Mouse (Mus musculus) frontal cortex, postnatal 25 days (tissue): ENCODE measurements around the gene Klhl3.

Source experiments
- DNase-seq, 2 experiments: peaks; one replicate each; pipeline ENCODE4 v3.0.0; 2022; ENCODE audit warnings: low spot score in 2 of 2

Gene Klhl3

GRCm38 (mm10) chr13:58023726-58024453 is 89.5 kb downstream of the Klhl3 start:
- DNase-seq = no peak

GRCm38 (mm10) chr13:58023001-58023560 is 90.3 kb downstream of the Klhl3 start:
- DNase-seq = no peak

- no peak for DNase-seq
Observed at GRCm38 (mm10) chr13:58020428-58020827, 93.0 kb downstream of the Klhl3 start.

- no peak for DNase-seq
Observed at GRCm38 (mm10) chr13:58017298-58017697, 96.1 kb downstream of the Klhl3 start.

- peak; percentile 39 to 49 for DNase-seq
Observed at GRCm38 (mm10) chr13:58012067-58012925, 101.1 kb downstream of the Klhl3 start.

GRCm38 (mm10) chr13:58011526-58011925 is 101.9 kb downstream of the Klhl3 start:
- DNase-seq = no peak

GRCm38 (mm10) chr13:58010416-58010815 is 103.0 kb downstream of the Klhl3 start:
- no peak for DNase-seq

GRCm38 (mm10) chr13:58009275-58009674 is 104.1 kb downstream of the Klhl3 start:
- DNase-seq = no peak

- no peak for DNase-seq
Observed at GRCm38 (mm10) chr13:58008038-58008364, 105.4 kb downstream of the Klhl3 start.

- DNase-seq = no peak
Observed at GRCm38 (mm10) chr13:58007256-58008037, 105.9 kb downstream of the Klhl3 start.

- DNase-seq = no peak
Observed at GRCm38 (mm10) chr13:58001792-58002191, 111.6 kb downstream of the Klhl3 start.

- no peak for DNase-seq
Observed at GRCm38 (mm10) chr13:57996536-57996935, 116.9 kb downstream of the Klhl3 start.

GRCm38 (mm10) chr13:57995864-57996263 is 117.5 kb downstream of the Klhl3 start:
- no peak for DNase-seq

GRCm38 (mm10) chr13:57984637-57985036 is 128.8 kb downstream of the Klhl3 start:
- no peak for DNase-seq

GRCm38 (mm10) chr13:57984163-57984562 is 129.2 kb downstream of the Klhl3 start:
- DNase-seq = no peak

GRCm38 (mm10) chr13:57983330-57983729 is 130.1 kb downstream of the Klhl3 start:
- DNase-seq = no peak

GRCm38 (mm10) chr13:57982904-57983303 is 130.5 kb downstream of the Klhl3 start:
- peak in 1 of 2 experiments; percentile 29 for DNase-seq

GRCm38 (mm10) chr13:57980679-57981078 is 132.7 kb downstream of the Klhl3 start:
- no peak for DNase-seq

- DNase-seq = no peak
Observed at GRCm38 (mm10) chr13:57980071-57980470, 133.3 kb downstream of the Klhl3 start.

GRCm38 (mm10) chr13:57978931-57979330 is 134.5 kb downstream of the Klhl3 start:
- no peak for DNase-seq

- DNase-seq = no peak
Observed at GRCm38 (mm10) chr13:57977721-57978120, 135.7 kb downstream of the Klhl3 start.

GRCm38 (mm10) chr13:57965658-57966057 is 147.7 kb downstream of the Klhl3 start:
- no peak for DNase-seq
